Mouse (Mus musculus): ENCODE measurements at regions not wholly inside any gene's neighbourhood (a gene's known extent, or its start where the extent isn't known, plus 50 kb on each side); places are given as distances from the start of the nearest gene placed in this dataset.

DNA sequence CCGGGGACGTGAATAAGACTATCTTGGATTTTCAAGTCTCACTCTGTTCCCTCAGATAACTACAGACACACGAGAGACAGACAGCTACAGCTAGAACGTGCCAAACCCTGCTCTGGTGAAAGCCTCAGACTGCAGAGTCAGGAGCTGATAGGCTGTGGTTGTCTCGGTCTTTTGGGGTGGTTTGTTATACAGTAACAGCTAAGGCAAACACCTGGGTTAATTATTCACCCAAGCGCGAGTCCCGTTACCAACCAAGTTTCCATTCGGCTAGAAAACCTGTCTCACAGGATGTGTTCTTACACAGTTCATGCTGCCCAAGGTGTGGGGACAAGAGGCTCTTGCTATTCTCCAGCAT, 137.7 kb upstream of the Mocs2 start:
- DNase-seq: no peak

DNA sequence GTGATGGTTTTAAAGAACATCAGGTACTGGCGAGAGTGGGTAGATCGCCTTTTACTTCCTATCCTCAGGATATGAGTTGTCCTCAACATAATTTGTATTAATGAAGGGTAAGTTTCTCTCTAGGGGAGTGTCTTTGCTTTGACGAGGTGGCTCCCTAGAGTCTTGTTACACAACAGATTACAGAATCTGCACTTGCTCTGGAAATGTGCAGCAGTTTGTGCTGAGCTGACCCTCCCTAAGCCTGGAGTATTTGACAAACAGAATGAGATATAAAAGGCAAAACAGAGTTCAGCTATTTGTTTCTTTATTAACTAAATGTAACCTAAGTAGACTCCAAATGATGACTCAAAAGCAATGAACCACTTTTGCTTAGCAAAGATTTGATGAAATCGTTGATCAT, 136.8 kb upstream of the Mocs2 start:
- no peak for DNase-seq

DNA sequence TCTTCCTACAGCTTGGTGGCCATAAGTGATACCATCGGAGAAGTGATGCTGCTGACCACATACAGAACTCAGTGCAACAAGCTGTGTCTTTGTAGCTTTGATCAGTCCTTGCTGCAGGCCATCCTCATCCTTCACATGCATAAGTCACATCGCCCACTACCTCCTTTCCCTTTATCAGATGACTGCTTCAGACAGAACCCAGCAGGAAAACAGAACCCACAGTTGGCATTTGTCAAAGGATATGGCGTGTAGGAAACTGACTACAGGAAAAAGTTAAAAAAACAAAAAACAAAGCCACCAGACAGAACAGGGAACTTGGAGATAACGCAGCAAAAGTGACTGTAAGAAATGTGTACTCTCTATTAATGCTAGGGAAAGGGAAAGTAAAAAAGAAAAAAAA, 136.1 kb upstream of the Mocs2 start:
- DNase-seq: no peak

DNA sequence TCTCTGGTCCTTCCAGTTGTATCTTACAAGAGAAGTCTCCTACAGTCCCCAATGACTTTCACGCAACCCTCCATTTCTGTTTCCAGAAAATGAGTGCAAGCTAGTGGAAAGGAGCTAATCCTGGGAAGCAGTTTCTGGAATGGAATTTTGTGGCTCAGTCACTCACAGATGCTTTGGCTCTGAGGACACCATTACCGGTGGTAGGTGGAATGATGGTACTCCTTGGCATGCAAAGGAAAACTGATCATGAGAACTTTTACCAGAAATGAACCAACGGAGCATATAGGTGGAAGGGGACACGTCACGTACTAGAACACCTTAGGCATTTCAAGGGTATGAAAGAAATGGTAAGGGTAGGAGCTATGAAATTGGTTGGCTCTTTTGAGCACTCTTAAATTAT, 135.1 kb upstream of the Mocs2 start:
- no peak for DNase-seq

DNA sequence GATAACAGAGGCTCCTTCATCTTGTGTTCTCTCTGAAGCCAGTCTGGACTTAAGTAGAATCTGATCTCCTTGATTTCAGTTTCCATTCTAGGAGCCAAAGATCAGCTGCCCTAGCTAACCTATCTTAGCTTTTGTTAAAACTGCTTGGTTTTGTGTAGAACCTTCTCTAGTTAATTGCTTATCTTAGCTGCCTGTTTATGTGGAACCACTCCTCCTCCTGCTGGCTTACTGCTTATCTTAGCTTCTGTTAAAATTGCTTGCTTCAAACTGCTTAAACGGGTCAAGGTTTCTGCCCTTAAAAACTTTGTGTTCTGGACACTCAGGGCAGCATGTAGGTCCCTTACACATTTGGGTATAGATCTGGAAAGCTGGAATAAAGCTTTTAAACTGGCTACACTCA, 133.7 kb upstream of the Mocs2 start:
- no peak for DNase-seq

DNA sequence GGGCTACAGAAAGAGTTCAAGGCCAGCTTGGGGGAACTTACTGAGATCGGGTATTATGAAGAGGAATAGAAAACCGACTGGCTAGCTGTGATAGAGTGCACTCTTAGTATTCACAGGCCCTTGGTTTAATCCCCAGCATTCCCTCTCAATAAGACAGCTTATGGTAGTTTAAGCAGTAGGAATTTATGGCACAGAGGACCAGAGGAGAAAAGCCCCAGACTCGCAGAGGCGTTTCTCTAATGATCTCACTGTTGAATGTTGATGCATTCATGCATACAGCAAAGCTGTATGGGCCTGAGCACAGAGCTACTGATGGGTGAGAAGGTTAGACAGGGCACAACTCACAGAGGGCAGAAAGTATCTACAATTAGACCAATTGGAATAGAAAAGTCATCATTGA, 132.7 kb upstream of the Mocs2 start:
- DNase-seq: no peak

DNA sequence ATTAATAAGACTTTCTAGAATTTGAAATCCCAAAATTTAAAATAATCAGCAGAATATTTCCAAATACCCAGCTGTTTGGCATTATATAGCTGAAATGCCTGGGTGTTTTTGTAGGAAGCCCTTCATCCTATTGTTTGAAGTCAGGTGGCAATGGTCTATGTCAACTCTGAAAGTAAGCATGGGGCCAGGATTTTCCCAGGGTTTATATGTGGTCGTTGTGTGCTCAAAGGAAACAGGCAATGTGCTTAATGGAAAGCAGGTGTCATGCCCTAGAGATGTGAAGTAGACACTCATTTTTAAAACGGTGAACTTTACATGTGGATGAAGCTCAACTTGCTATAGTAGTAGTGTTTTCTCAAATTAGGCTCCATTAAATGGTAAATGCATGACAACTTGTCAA, 105.4 kb upstream of the Mocs2 start:
- DNase-seq: no peak

DNA sequence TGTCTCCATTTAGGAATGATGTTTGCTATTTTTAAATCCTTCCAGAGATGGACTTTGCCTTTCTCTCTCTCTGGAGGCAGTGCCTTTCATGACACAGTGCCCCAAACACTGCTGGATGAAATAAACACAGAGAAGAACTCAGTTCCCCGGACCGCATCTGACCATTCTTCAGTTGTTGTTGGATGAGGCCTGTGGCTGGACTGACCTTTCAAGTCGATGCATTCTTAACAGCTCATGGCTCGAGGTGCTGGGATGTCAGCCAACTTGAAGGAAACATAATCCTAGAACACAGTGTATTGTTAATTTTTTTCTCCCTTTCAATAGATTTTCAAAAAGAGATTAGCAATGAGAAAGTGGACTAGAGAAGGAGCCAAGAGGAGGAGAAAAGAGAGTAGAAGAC, 98.3 kb upstream of the Mocs2 start:
- DNase-seq: no peak

DNA sequence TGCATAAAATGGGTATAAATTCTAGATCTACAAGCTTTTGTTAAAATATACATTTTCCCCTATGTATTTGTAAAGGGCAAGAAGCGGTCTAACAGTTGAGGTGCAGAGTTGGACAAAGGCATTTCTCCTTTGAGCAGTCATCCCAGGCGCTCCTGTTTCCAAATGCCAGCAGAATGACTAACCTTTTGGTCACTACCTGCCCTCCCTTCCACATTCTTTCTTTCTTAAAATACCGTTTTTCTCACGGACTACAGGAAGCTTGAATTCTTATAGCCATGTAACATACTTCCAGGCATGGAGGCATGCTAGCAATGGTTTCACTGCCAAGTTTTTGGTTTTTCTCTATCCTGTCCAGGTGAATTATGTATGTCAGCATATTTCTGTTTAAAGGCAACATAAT, 91.2 kb upstream of the Mocs2 start:
- DNase-seq: no peak

DNA sequence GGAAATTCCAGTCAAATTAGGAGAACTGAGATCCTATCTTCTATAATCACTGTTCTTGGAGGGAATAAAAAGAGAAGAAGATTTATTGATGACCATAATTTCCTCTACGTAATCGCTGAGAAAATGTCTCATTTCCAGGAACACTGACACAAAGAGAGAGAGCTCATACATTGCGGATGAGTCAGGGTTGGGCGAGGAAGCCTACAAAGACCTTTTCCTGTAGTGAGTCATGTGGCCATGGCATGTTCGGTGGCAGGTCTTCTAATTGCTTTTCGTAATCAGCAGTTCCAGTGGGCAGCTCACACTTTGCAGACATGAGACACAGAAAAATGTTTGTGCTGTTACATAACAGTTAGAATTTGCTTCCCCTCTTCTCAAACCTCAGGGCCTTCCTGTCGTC, 83.0 kb upstream of the Mocs2 start:
- no peak for DNase-seq

DNA sequence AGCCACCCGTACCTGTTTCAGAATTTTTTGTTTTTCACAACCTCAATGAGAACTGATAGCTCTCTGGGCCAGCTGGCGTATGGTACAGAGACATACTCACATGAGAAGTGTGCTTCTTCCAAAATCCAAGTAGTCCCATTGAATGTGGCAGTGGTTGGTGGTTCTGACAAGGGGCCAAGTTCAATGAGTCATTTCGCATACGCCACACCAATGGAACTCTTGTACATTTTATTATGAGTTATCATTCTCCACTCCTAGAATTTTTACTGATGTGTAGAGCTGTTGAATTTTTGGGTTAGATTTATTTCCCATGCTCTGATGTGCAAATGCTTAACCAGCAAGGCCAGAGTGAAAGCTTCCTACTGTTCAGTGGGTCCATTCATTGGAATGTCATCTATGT, 82.0 kb upstream of the Mocs2 start:
- no peak for DNase-seq

DNA sequence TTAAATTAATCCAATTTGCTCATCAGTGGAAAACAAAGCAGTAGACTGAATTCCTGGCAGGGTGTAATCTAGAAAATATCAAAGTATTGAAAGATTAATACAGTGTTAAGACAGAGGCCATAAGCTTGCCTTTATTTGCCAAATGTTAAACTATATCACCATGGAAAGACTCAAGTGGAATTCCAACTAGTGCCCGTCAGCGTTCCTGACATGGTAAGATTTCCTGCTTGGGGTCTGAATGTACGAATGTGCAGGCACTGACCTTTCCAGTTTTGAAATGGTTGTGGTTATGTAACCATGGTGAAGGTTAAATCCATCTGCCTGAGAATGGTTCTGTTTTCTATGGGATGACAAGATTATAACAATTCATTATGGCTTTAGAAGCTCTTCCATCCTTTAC, 75.5 kb upstream of the Mocs2 start:
- DNase-seq: no peak

DNA sequence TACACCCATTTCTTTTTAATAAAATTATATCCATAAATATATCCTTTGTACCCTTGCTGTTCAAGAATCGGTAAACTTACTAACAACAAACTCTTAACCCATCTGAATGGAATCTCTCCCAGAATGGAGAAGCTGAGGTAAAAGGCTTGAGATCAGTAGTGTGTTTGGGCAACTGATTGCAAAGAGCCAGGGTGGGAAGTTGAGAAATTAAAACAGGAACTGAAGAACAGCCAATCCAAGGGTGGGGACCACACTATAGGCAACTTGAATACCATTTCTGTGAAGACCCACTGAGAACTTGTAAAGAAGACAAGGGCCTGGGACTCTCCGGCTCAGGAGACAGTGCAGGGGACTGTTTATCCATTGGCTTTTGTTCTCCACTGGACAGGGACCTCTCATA, 72.2 kb upstream of the Mocs2 start:
- DNase-seq: no peak

DNA sequence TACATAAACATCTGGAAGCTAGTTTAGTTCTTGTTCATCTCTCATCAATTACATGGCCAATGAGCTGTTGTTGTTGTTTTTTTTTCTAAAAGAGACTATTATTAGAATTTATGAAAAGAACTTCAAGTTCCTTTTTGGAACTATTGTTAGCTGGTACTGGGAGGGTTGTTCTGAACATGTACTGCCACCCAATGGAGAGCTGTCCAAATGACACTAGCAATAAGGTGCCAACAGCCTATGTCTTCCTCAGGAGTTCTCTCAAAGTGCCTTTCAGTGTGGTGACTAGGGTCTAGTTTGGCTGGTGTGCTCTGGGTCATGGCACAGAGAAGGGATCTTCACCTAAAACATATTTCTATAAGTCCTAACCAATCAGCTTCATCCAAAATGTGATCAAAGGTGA, 60.6 kb upstream of the Mocs2 start:
- DNase-seq: peak; percentile 8

DNA sequence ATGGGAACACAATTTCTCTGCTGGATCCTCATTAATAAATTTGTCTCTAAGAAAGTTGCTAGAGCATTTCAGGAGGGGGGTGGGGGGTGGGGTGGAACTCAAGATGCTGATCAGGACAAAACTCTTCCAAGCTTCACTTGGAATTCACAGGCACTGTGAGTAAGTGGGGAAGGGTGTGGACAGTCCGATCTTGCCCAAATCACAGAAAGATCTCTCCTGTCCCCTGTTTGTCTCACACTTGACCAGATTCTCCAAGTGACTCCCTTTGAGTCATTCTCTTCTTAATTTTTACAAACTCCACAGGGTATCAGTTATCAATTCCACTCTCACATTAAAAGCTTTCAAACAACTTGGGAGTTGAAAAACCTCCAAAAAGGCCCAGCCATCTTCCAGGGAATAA, 58.1 kb upstream of the Mocs2 start:
- no peak for DNase-seq

DNA sequence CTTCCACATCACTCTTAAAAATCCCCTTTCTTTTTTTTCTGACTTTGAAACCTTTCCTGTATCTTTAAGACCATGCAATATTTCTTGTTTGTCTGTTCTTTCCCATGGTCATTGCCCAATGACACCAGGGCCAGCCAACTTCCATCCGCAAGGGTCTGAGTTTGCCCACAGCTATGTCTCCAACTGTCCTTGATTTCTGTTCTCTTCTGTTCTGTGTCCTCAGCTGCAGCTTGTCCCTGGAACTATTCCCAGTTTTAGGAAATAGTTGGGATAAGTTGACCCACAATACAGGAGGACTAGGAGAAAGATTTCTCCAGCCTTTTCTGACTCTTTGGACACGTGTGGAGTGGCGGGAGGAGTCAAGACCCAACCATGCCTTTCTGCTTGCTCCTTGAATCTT, 57.1 kb upstream of the Mocs2 start:
- no peak for DNase-seq

Data from right cerebral cortex, postnatal 14 days (tissue).